Comparison of ENCODE assay signal across 18 mouse cellular contexts in genomic region chr7:64633916-64634315, GRCm38 (mm10).
A peak's percentile ranks its signal among the peaks of the same experiment; 100 is the strongest.
DNase-seq lines count a peak whose midpoint lies in the region; ATAC-seq lines count a peak whose summit lies in the region.
"Had no signal": no experiment of that assay in that cellular context is flagged by ENCODE, and none has a peak within 500 bp of the region (broad histone marks: within the 10 kb centered on the region; RNA-seq: fewer than 3 reads in every experiment).

No protein-coding gene starts in this region.

- H3K9ac ChIP-seq in hindbrain, embryonic 16.5 days (ENCODE audit: low read depth, low read length): no peak overlapping the region
- H3K9ac ChIP-seq in hindbrain, embryonic 12.5 days: no peak overlapping the region
- no peak overlapping the region for H3K9ac ChIP-seq in midbrain, embryonic 16.5 days (ENCODE audit: low read depth, low read length)
- H3K9ac ChIP-seq: embryonic facial prominence, embryonic 13.5 days; limb, embryonic 13.5 days; liver, embryonic 13.5 days; lung, embryonic 15.5 days had no signal

- H3K27ac ChIP-seq in hindbrain, embryonic 10.5 days: peak overlapping the region; percentile 84
- no peak overlapping the region; the same call in 1 of the 2 replicates for H3K27ac ChIP-seq in hindbrain, embryonic 16.5 days (ENCODE audit: low read depth, low read length)
- peak overlapping the region; percentile 7; the same call in 1 of the 2 replicates for H3K27ac ChIP-seq in hindbrain, embryonic 12.5 days
- peak overlapping the region; percentile 48; the same call in 1 of the 2 replicates for H3K27ac ChIP-seq in limb, embryonic 10.5 days
- H3K27ac ChIP-seq in midbrain, embryonic 16.5 days (ENCODE audit: low read length): peak overlapping the region; percentile 35; the same call in 1 of the 2 replicates
- H3K27ac ChIP-seq: embryonic facial prominence, embryonic 13.5 days; limb, embryonic 13.5 days; liver, embryonic 13.5 days; lung, embryonic 15.5 days had no signal

- 61% methylated on average over 5 of the region's 5 CpGs for WGBS in hindbrain, embryonic 10.5 days
- WGBS in hindbrain, embryonic 16.5 days: 70% methylated on average over 5 of the region's 5 CpGs
- WGBS in hindbrain, embryonic 12.5 days: 63% methylated on average over 5 of the region's 5 CpGs
- 76% methylated on average over 5 of the region's 5 CpGs for WGBS in limb, embryonic 10.5 days
- WGBS in midbrain, embryonic 16.5 days: 57% methylated on average over 5 of the region's 5 CpGs

- H3K4me3 ChIP-seq in hindbrain, embryonic 10.5 days: no peak overlapping the region
- no peak overlapping the region for H3K4me3 ChIP-seq in hindbrain, embryonic 16.5 days (ENCODE audit: low read length)
- H3K4me3 ChIP-seq in hindbrain, embryonic 12.5 days: no peak overlapping the region
- no peak overlapping the region for H3K4me3 ChIP-seq in limb, embryonic 10.5 days
- H3K4me3 ChIP-seq in midbrain, embryonic 16.5 days (ENCODE audit: low read depth, low read length): no peak overlapping the region
- H3K4me3 ChIP-seq: embryonic facial prominence, embryonic 13.5 days; limb, embryonic 13.5 days; liver, embryonic 13.5 days; lung, embryonic 15.5 days had no signal

- no peak overlapping the region for H3K4me2 ChIP-seq in hindbrain, embryonic 16.5 days (ENCODE audit: low read length)
- H3K4me2 ChIP-seq in hindbrain, embryonic 12.5 days (replicated peaks): no peak overlapping the region
- no peak overlapping the region for H3K4me2 ChIP-seq in midbrain, embryonic 16.5 days (ENCODE audit: low read length)
- H3K4me2 ChIP-seq: embryonic facial prominence, embryonic 13.5 days; limb, embryonic 13.5 days; liver, embryonic 13.5 days; lung, embryonic 15.5 days had no signal

- ATAC-seq in hindbrain, embryonic 16.5 days: no peak
- ATAC-seq in hindbrain, embryonic 12.5 days (ENCODE audit: low FRiP score): no peak
- no peak for ATAC-seq in midbrain, embryonic 16.5 days

- no peaks in the 10 kb centered on the region for H3K27me3 ChIP-seq in hindbrain, embryonic 10.5 days (ENCODE audit: insufficient read depth, poor library complexity, severe bottlenecking)
- H3K27me3 ChIP-seq in hindbrain, embryonic 16.5 days (replicated peaks; ENCODE audit: control insufficient read depth, insufficient read depth, low read length): no peaks in the 10 kb centered on the region
- H3K27me3 ChIP-seq in hindbrain, embryonic 12.5 days: no peaks in the 10 kb centered on the region
- no peaks in the 10 kb centered on the region for H3K27me3 ChIP-seq in limb, embryonic 10.5 days (ENCODE audit: low read depth, poor library complexity, severe bottlenecking)
- H3K27me3 ChIP-seq in midbrain, embryonic 16.5 days (ENCODE audit: control insufficient read depth, insufficient read depth, low read depth, low read length): no peaks in the 10 kb centered on the region
- H3K27me3 ChIP-seq: embryonic facial prominence, embryonic 13.5 days; limb, embryonic 13.5 days; liver, embryonic 13.5 days; lung, embryonic 15.5 days had no signal

- DNase-seq in hindbrain, embryonic 10.5 days (ENCODE audit: low spot score): no peak
- no peak for DNase-seq in limb, embryonic 10.5 days (ENCODE audit: low spot score)
- DNase-seq in MN1 (ENCODE audit: low spot score): no peak
- no peak for DNase-seq in testis, postnatal 10 days (ENCODE audit: low spot score)
- DNase-seq in kidney, adult 9 months: no peak
- DNase-seq: cerebellum, adult 9-11 months; heart, adult 18-20 months; kidney, adult 11 months; kidney, postnatal 10 days; liver, embryonic 13.5 days; lung, postnatal 4 days; thymus, adult 18-20 months had no signal

- no peaks in the 10 kb centered on the region for H3K9me3 ChIP-seq in hindbrain, embryonic 10.5 days
- H3K9me3 ChIP-seq in hindbrain, embryonic 16.5 days (ENCODE audit: control insufficient read depth, low read length): no peaks in the 10 kb centered on the region
- no peaks in the 10 kb centered on the region for H3K9me3 ChIP-seq in hindbrain, embryonic 12.5 days (replicated peaks)
- no peaks in the 10 kb centered on the region for H3K9me3 ChIP-seq in limb, embryonic 10.5 days (replicated peaks)
- H3K9me3 ChIP-seq in midbrain, embryonic 16.5 days (replicated peaks; ENCODE audit: control insufficient read depth, low read length, poor library complexity, severe bottlenecking): no peaks in the 10 kb centered on the region
- H3K9me3 ChIP-seq: embryonic facial prominence, embryonic 13.5 days; limb, embryonic 13.5 days; lung, embryonic 15.5 days had no signal

- H3K4me1 ChIP-seq in hindbrain, embryonic 10.5 days (replicated peaks): peaks cover 47% of the 10 kb centered on the region
- peaks cover 31% of the 10 kb centered on the region for H3K4me1 ChIP-seq in hindbrain, embryonic 16.5 days (ENCODE audit: control insufficient read depth, insufficient read depth, low read depth, low read length)
- H3K4me1 ChIP-seq in hindbrain, embryonic 12.5 days: peaks cover 41% of the 10 kb centered on the region
- H3K4me1 ChIP-seq in limb, embryonic 10.5 days: peaks cover 22% of the 10 kb centered on the region
- peaks cover 27% of the 10 kb centered on the region for H3K4me1 ChIP-seq in midbrain, embryonic 16.5 days (ENCODE audit: control insufficient read depth, insufficient read depth, low read length)
- H3K4me1 ChIP-seq: liver, embryonic 13.5 days; lung, embryonic 15.5 days had no signal

- peaks cover 17% of the 10 kb centered on the region; the same call in 1 of the 2 replicates for H3K36me3 ChIP-seq in hindbrain, embryonic 10.5 days
- H3K36me3 ChIP-seq in hindbrain, embryonic 16.5 days (ENCODE audit: control insufficient read depth, insufficient read depth, low read length): no peaks in the 10 kb centered on the region
- H3K36me3 ChIP-seq in hindbrain, embryonic 12.5 days: no peaks in the 10 kb centered on the region
- H3K36me3 ChIP-seq in limb, embryonic 10.5 days: no peaks in the 10 kb centered on the region
- H3K36me3 ChIP-seq in midbrain, embryonic 16.5 days (ENCODE audit: control insufficient read depth, insufficient read depth, low read length): peaks cover 5% of the 10 kb centered on the region; the same call in 1 of the 2 replicates
- H3K36me3 ChIP-seq: embryonic facial prominence, embryonic 13.5 days; limb, embryonic 13.5 days; liver, embryonic 13.5 days; lung, embryonic 15.5 days had no signal
